Comparison of ENCODE assay signal across 9 mouse cellular contexts in the genomic region with DNA sequence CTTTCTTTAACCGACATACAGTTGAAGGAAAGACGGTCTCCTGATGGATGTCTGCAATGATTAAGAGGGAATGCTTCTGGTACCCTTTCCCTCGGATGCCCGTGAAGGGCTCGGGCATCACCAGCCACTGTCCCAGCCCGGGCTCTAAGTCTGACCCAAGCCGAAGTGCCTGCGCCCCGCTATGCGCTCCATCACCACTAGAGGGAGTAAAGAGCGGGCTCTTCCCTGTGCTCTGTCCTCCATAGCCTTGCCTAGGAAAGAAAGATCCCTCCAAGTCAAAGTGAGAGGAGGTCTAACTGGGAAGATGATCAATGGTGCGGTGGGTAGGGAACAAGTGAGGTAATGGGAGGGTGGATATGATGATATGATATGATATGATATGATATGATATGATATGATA. TPM values are rescaled to one million over a fixed set of nuclear protein-coding genes. Genes with fewer than 3 reads are reported as not detected.
A peak's percentile ranks its signal among the peaks of the same experiment; 100 is the strongest.
DNase-seq lines count a peak whose midpoint lies in the region; TF ChIP-seq lines count a peak whose summit lies in the region.
"Had no signal": no experiment of that assay in that cellular context is flagged by ENCODE, and none has a peak within 500 bp of the region (broad histone marks: within the 10 kb centered on the region; RNA-seq: fewer than 3 reads in every experiment).

No protein-coding gene starts in this region.

- H3K9ac ChIP-seq in liver, adult 2 months (ENCODE audit: low read depth, low read length) = no peak overlapping the region

- no peak overlapping the region for H3K4me3 ChIP-seq in kidney, adult 2 months (ENCODE audit: insufficient read depth, low read depth, low read length)
- no peak overlapping the region for H3K4me3 ChIP-seq in liver, adult 2 months (ENCODE audit: insufficient read depth, low read depth, low read length)

- peak; percentile 89 for TF ChIP-seq CTCF in kidney, adult 2 months (conservative IDR thresholded peaks at IDR 0.05; ENCODE audit: insufficient read depth, insufficient read length, low read depth, low read length)
- peak; percentile 87 for TF ChIP-seq CTCF in liver, adult 2 months (IDR thresholded peaks at IDR 0.05; ENCODE audit: low read depth, low read length)

- no peaks in the 10 kb centered on the region for H3K79me2 ChIP-seq in liver, adult 2 months (ENCODE audit: control insufficient read depth, insufficient read depth, low read length)

- 2% methylated on average over 12 of the region's 12 CpGs for WGBS in kidney, adult 2 months
- WGBS in liver, adult 2 months = 2% methylated on average over 12 of the region's 12 CpGs

- peak; percentile 58 to 64 for DNase-seq in B cell, adult 2 months
- peak; percentile 55 for DNase-seq in adipocyte (ENCODE audit: low spot score)
- peak; percentile 90 for DNase-seq in embryo, embryonic 10.5 days (ENCODE audit: low spot score)
- peak; percentile 31 to 52 for DNase-seq in gastrocnemius, postnatal 4 days (ENCODE audit: low spot score in 2 of 2)
- DNase-seq in kidney, adult 2 months = peak; percentile 56
- peak; percentile 16 for DNase-seq in liver, adult 2 months (ENCODE audit: extremely low read depth, low read depth, low spot score)
- DNase-seq in natural killer cell, adult 2 months (ENCODE audit: low spot score in 2 of 2) = peak; percentile 13 to 37
- DNase-seq in testis, postnatal 10 days (ENCODE audit: low spot score) = peak; percentile 81

- H3K4me1 ChIP-seq in kidney, adult 2 months (ENCODE audit: control insufficient read depth, insufficient read depth, low read length) = no peaks in the 10 kb centered on the region
- 0 out of 2 replicates have a peak, but pooled peaks cover 3% of the 10 kb centered on the region for H3K4me1 ChIP-seq in liver, adult 2 months (ENCODE audit: control insufficient read depth, insufficient read depth, low read length)

- no peak for TF ChIP-seq POLR2A in kidney, adult 2 months (IDR thresholded peaks at IDR 0.05; ENCODE audit: low read depth, low read length)
- no peak for TF ChIP-seq POLR2A in liver, adult 2 months (IDR thresholded peaks at IDR 0.05; ENCODE audit: extremely low read depth, insufficient read depth, low read length)

- no peak overlapping the region for H3K27ac ChIP-seq in kidney, adult 2 months (ENCODE audit: insufficient read depth, low read depth, low read length)
- no peak overlapping the region for H3K27ac ChIP-seq in liver, adult 2 months (replicated peaks; ENCODE audit: insufficient read depth, low read depth, low read length)

- H3K27me3 ChIP-seq in kidney, adult 2 months (replicated peaks; ENCODE audit: control insufficient read depth, insufficient read depth, low read length) = no peaks in the 10 kb centered on the region
- H3K27me3 ChIP-seq in liver, adult 2 months (ENCODE audit: control insufficient read depth, insufficient read depth, low read length) = no peaks in the 10 kb centered on the region

- H3K36me3 ChIP-seq in kidney, adult 2 months (ENCODE audit: control insufficient read depth, insufficient read depth, low read length) = no peaks in the 10 kb centered on the region
- H3K36me3 ChIP-seq in liver, adult 2 months (ENCODE audit: control insufficient read depth, insufficient read depth, low read length) = no peaks in the 10 kb centered on the region

RNA-seq across cellular contexts. Expression of a gene that starts 23.5 kb away (rescaled TPM):
- not detected for total RNA-seq in gastrocnemius, postnatal 4 days (2021)
- polyA plus RNA-seq in kidney, adult 2 months (2012; rRNA removed) = not detected in 2 replicates
- not detected in 2 replicates for total RNA-seq in liver, adult 2 months (2014; rRNA removed)
- not detected in 2 replicates for polyA plus RNA-seq in liver, adult 2 months (2012; rRNA removed)
- polyA plus RNA-seq: stomach, embryonic 14.5 days had no signal

Comparison
In these comparisons a context has a peak if more than half of its experiments do, and no peak if none do; other contexts are left out.
1. DNase-seq: peak in every context shown above with its lines; median percentile 90 in embryo, embryonic 10.5 days; 81 in testis, postnatal 10 days; 61 in B cell, adult 2 months; 56 in kidney, adult 2 months; 55 in adipocyte; 42 in gastrocnemius, postnatal 4 days; 25 in natural killer cell, adult 2 months; 16 in liver, adult 2 months.